Mouse (Mus musculus) lung, adult 2 months (tissue): ENCODE data around the gene Smcr8.

ENCODE experiments used
- CTCF ChIP-seq: fragments of 200-500 bp; IDR thresholded peaks from 2 replicates; pipeline ENCODE4 v1.5.1; 2011; ENCODE audit warnings: mild to moderate bottlenecking, low read length, control low read depth; ENCODE audit not compliant: insufficient read depth
- POLR2A ChIP-seq: fragments of 200-500 bp; IDR thresholded peaks from 2 replicates; pipeline ENCODE4 v1.6.1; 2011; ENCODE audit warnings: low read depth, mild to moderate bottlenecking, control low read depth, low read length, borderline replicate concordance; ENCODE audit errors: extremely low read depth

GRCm38 (mm10) chr11:60755570-60755969 is 21.8 kb upstream of the Smcr8 start:
- no peak for TF ChIP-seq CTCF
- TF ChIP-seq POLR2A: no peak
